Mouse (Mus musculus): Measurements from ENCODE around the gene Vmn1r206. TPM values are rescaled to one million over a fixed set of nuclear protein-coding genes. Genes with fewer than 3 reads are reported as not detected.

The Vmn1r206 gene
- polyA plus RNA-seq (2014; fragmentation: Illumina TruSeq; extraction: RNeasy Lipid Tissue Mini Kit (QIAGEN cat#74804); ENCODE audit: low read depth, low replicate concordance), result not detected

GRCm38 (mm10) chr13:22624151-22624550 is at the start of gene Vmn1r206:
Vmn1r206 (minus strand) TSS chr13:22624251.

GRCm38 (mm10) chr13:22592900-22593299 is 31.2 kb downstream of the Vmn1r206 start, which contains the start of gene Vmn1r205:
Vmn1r205 (minus strand) TSS chr13:22593000.

Other genes with a start within 250 kb of the Vmn1r206 start
- gene Vmn1r199, start 244.4 kb downstream of the Vmn1r206 start, polyA plus RNA-seq (2014; fragmentation: Illumina TruSeq; extraction: RNeasy Lipid Tissue Mini Kit (QIAGEN cat#74804); ENCODE audit: low read depth, low replicate concordance), result not detected
- gene Vmn1r200, start 233.9 kb downstream of the Vmn1r206 start, polyA plus RNA-seq (2014; fragmentation: Illumina TruSeq; extraction: RNeasy Lipid Tissue Mini Kit (QIAGEN cat#74804); ENCODE audit: low read depth, low replicate concordance), result not detected
- not detected for gene Vmn1r201, start 152.3 kb downstream of the Vmn1r206 start, polyA plus RNA-seq (2014; fragmentation: Illumina TruSeq; extraction: RNeasy Lipid Tissue Mini Kit (QIAGEN cat#74804); ENCODE audit: low read depth, low replicate concordance)
- not detected for gene Vmn1r202, start 118.9 kb downstream of the Vmn1r206 start, polyA plus RNA-seq (2014; fragmentation: Illumina TruSeq; extraction: RNeasy Lipid Tissue Mini Kit (QIAGEN cat#74804); ENCODE audit: low read depth, low replicate concordance)
- gene Vmn1r203, start 106.1 kb downstream of the Vmn1r206 start, polyA plus RNA-seq (2014; fragmentation: Illumina TruSeq; extraction: RNeasy Lipid Tissue Mini Kit (QIAGEN cat#74804); ENCODE audit: low read depth, low replicate concordance), result not detected
- gene Vmn1r204, start 71.1 kb downstream of the Vmn1r206 start, polyA plus RNA-seq (2014; fragmentation: Illumina TruSeq; extraction: RNeasy Lipid Tissue Mini Kit (QIAGEN cat#74804); ENCODE audit: low read depth, low replicate concordance), result not detected
- gene Vmn1r205, start 31.3 kb downstream of the Vmn1r206 start, polyA plus RNA-seq (2014; fragmentation: Illumina TruSeq; extraction: RNeasy Lipid Tissue Mini Kit (QIAGEN cat#74804); ENCODE audit: low read depth, low replicate concordance), result not detected
- not detected for gene Vmn1r207-ps, start 105.4 kb upstream of the Vmn1r206 start, polyA plus RNA-seq (2014; fragmentation: Illumina TruSeq; extraction: RNeasy Lipid Tissue Mini Kit (QIAGEN cat#74804); ENCODE audit: low read depth, low replicate concordance)
- not detected for gene Vmn1r208, start 153.1 kb upstream of the Vmn1r206 start, polyA plus RNA-seq (2014; fragmentation: Illumina TruSeq; extraction: RNeasy Lipid Tissue Mini Kit (QIAGEN cat#74804); ENCODE audit: low read depth, low replicate concordance)
- not detected for gene Vmn1r209, start 185.4 kb upstream of the Vmn1r206 start, polyA plus RNA-seq (2014; fragmentation: Illumina TruSeq; extraction: RNeasy Lipid Tissue Mini Kit (QIAGEN cat#74804); ENCODE audit: low read depth, low replicate concordance)
- gene Vmn1r210, start 207.1 kb upstream of the Vmn1r206 start, polyA plus RNA-seq (2014; fragmentation: Illumina TruSeq; extraction: RNeasy Lipid Tissue Mini Kit (QIAGEN cat#74804); ENCODE audit: low read depth, low replicate concordance), result not detected
- not detected for gene Vmn1r211, start 233.3 kb upstream of the Vmn1r206 start, polyA plus RNA-seq (2014; fragmentation: Illumina TruSeq; extraction: RNeasy Lipid Tissue Mini Kit (QIAGEN cat#74804); ENCODE audit: low read depth, low replicate concordance)